Mouse (Mus musculus) liver, embryonic 16.5 days (tissue): ENCODE data around the gene Bcar3. TPM values are rescaled to one million over a fixed set of nuclear protein-coding genes. Genes with fewer than 3 reads are reported as not detected.

ENCODE experiments used
- ATAC-seq: fragments of 200-750 bp; cut with Nextera tagmentation; 2 replicates; pipeline ENCODE4 v1.8.0; 2017; ENCODE audit warnings: low read depth, mild to moderate bottlenecking, moderate number of reproducible peaks, moderate library complexity
- H3K27ac ChIP-seq: fragments of 300-500 bp; sonication (generic); 2 replicates; pipeline ENCODE4 v1.5.1; 2014; ENCODE audit warnings: mild to moderate bottlenecking, low read length
- H3K27me3 ChIP-seq: fragments of 300-500 bp; sonication (generic); 2 replicates; pipeline ENCODE4 v1.6.1; 2014; ENCODE audit warnings: low read depth, low read length, mixed read lengths; ENCODE audit not compliant: control insufficient read depth, insufficient read depth
- H3K36me3 ChIP-seq: fragments of 300-500 bp; sonication (generic); 2 replicates; pipeline ENCODE4 v1.6.1; 2014; ENCODE audit warnings: mild to moderate bottlenecking; ENCODE audit not compliant: control insufficient read depth, insufficient read depth
- H3K4me1 ChIP-seq: fragments of 300-500 bp; sonication (generic); 2 replicates; pipeline ENCODE4 v1.6.1; 2014; ENCODE audit warnings: low read depth, low read length, mixed read lengths; ENCODE audit not compliant: control insufficient read depth
- H3K4me2 ChIP-seq: fragments of 300-500 bp; sonication (generic); 2 replicates; pipeline ENCODE4 v1.6.1; 2014; ENCODE audit warnings: low read depth, low read length, mixed read lengths
- H3K4me3 ChIP-seq: fragments of 300-500 bp; sonication (generic); 2 replicates; pipeline ENCODE4 v1.5.1; 2014; ENCODE audit warnings: low read depth, mild to moderate bottlenecking, low read length
- H3K9ac ChIP-seq: fragments of 300-500 bp; sonication (generic); 2 replicates; pipeline ENCODE4 v1.6.1; 2014; ENCODE audit warnings: low read depth, low read length
- H3K9me3 ChIP-seq: fragments of 300-500 bp; sonication (generic); replicated peaks from 2 replicates; pipeline ENCODE4 v1.6.1; 2016; ENCODE audit warnings: low read length; ENCODE audit not compliant: control insufficient read depth
- WGBS: fragments of 180-500 bp; shearing (Covaris S2); extraction: QIAGEN DNeasy Blood & Tissue Kit; methylation state at CpG from one replicate; pipeline ENCODE4 v1.1.7; 2014; ENCODE audit not compliant: insufficient replicate concordance; 5-methylcytosine and 5-hydroxymethylcytosine counted together
- polyA plus RNA-seq: library from polyadenylated mRNA; unstranded; fragments of >200 nt; fragmentation: Nextera tagmentation; extraction: Ambion mirVana; gene quantifications from 2 replicates; pipeline ENCODE4 v1.2.1, GENCODE M21; 2015

Gene Bcar3
- 6.0 and 7.2 TPM in 2 replicates for polyA plus RNA-seq

GRCm38 (mm10) chr3:122293954-122294850, at the start of gene Bcar3:
Bcar3 (plus strand) TSS chr3:122294136.
- Histone ChIP-seq H3K27me3 (peaks cover 7% of the 10 kb centered on the region; the same call in 1 of the 2 replicates), H3K4me2 (peak within 1 kb of the TSS; percentile 99), H3K27ac (peak within 1 kb of the TSS; percentile 78), H3K36me3 (no peaks in the 10 kb centered on the region), H3K9ac (peak within 1 kb of the TSS; percentile 81), H3K4me3 (peak within 1 kb of the TSS; percentile 87), H3K9me3 (no peaks in the 10 kb centered on the region), H3K4me1 (peaks cover 12% of the 10 kb centered on the region)
- ATAC-seq, result peak; percentile 12; the same call in 1 of the 2 replicates
- WGBS, result 10% methylated on average over 37 of the region's 37 CpGs

- 45% methylated on average over 6 of the region's 6 CpGs for WGBS
- no peak for ATAC-seq
- Histone ChIP-seq H3K4me3 (peak overlapping the region; percentile 50), H3K27me3 (no peaks in the 10 kb centered on the region), H3K4me1 (peaks cover 34% of the 10 kb centered on the region), H3K4me2 (peak overlapping the region; percentile 79), H3K9me3 (no peaks in the 10 kb centered on the region), H3K27ac (peak overlapping the region; percentile 83), H3K36me3 (peaks cover 4% of the 10 kb centered on the region), H3K9ac (peak overlapping the region; percentile 66)
These were observed 49.2 kb upstream of the Bcar3 start for GRCm38 (mm10) chr3:122244759-122245158.

- WGBS, result under 1% methylated on average over 55 of the region's 90 CpGs
- peaks cover 4% of the 10 kb centered on the region for H3K36me3 ChIP-seq
These were observed 48.6 kb upstream of the Bcar3 start, which contains the start of gene Gclm for GRCm38 (mm10) chr3:122245215-122245877. Gclm (plus strand) TSS chr3:122245557.

GRCm38 (mm10) chr3:122245878-122246332, 48.0 kb upstream of the Bcar3 start:
- no peak; the same call in 1 of the 2 replicates for ATAC-seq
- Histone ChIP-seq H3K4me3 (peak overlapping the region; percentile 98), H3K27ac (peak overlapping the region; percentile 100), H3K9ac (peak overlapping the region; percentile 100), H3K4me2 (peak overlapping the region; percentile 65), H3K36me3 (peaks cover 5% of the 10 kb centered on the region), H3K4me1 (peaks cover 42% of the 10 kb centered on the region), H3K9me3 (no peaks in the 10 kb centered on the region), H3K27me3 (no peaks in the 10 kb centered on the region)
- under 1% methylated on average over 46 of the region's 50 CpGs for WGBS

More at GRCm38 (mm10) chr3:122245215-122245877, 48.6 kb upstream of the Bcar3 start, which contains the start of gene Gclm:
- no peaks in the 10 kb centered on the region for H3K27me3 ChIP-seq
- H3K27ac ChIP-seq, result peak within 1 kb of the TSS; percentile 100
- ATAC-seq, result peak; percentile 84
- peak within 1 kb of the TSS; percentile 98 for H3K4me3 ChIP-seq
- peak within 1 kb of the TSS; percentile 79 for H3K4me2 ChIP-seq
- no peaks in the 10 kb centered on the region for H3K9me3 ChIP-seq
- peak within 1 kb of the TSS; percentile 100 for H3K9ac ChIP-seq
- peaks cover 40% of the 10 kb centered on the region for H3K4me1 ChIP-seq

GRCm38 (mm10) chr3:122246406-122246805, 47.5 kb upstream of the Bcar3 start:
- peaks cover 10% of the 10 kb centered on the region for H3K36me3 ChIP-seq
- peak overlapping the region; percentile 100 for H3K27ac ChIP-seq
- peaks cover 47% of the 10 kb centered on the region for H3K4me1 ChIP-seq
- no peaks in the 10 kb centered on the region for H3K27me3 ChIP-seq
- peak overlapping the region; percentile 98 for H3K4me3 ChIP-seq
- H3K9me3 ChIP-seq, result no peaks in the 10 kb centered on the region
- ATAC-seq, result no peak
- 7% methylated on average over 6 of the region's 6 CpGs for WGBS
- H3K4me2 ChIP-seq, result peak overlapping the region; percentile 65
- peak overlapping the region; percentile 100 for H3K9ac ChIP-seq

GRCm38 (mm10) chr3:122246986-122247767, 46.8 kb upstream of the Bcar3 start:
- Histone ChIP-seq H3K27ac (peak overlapping the region; percentile 100), H3K9ac (peak overlapping the region; percentile 100), H3K4me1 (peaks cover 50% of the 10 kb centered on the region), H3K4me2 (peak overlapping the region; percentile 65), H3K36me3 (peaks cover 14% of the 10 kb centered on the region), H3K27me3 (no peaks in the 10 kb centered on the region), H3K4me3 (peak overlapping the region; percentile 98), H3K9me3 (no peaks in the 10 kb centered on the region)
- peak; percentile 63 for ATAC-seq
- 14% methylated on average over 12 of the region's 12 CpGs for WGBS

- 56% methylated on average over 2 of the region's 2 CpGs for WGBS
- H3K9me3 ChIP-seq, result no peaks in the 10 kb centered on the region
- peak overlapping the region; percentile 100 for H3K27ac ChIP-seq
- H3K9ac ChIP-seq, result peak overlapping the region; percentile 100
- H3K27me3 ChIP-seq, result no peaks in the 10 kb centered on the region
- peaks cover 48% of the 10 kb centered on the region for H3K4me1 ChIP-seq
- peak overlapping the region; percentile 98 for H3K4me3 ChIP-seq
- H3K4me2 ChIP-seq, result peak overlapping the region; percentile 65
- H3K36me3 ChIP-seq, result peaks cover 14% of the 10 kb centered on the region
- peak; percentile 63 for ATAC-seq
These were observed 46.2 kb upstream of the Bcar3 start for GRCm38 (mm10) chr3:122247768-122248100.

GRCm38 (mm10) chr3:122252466-122253253, 41.3 kb upstream of the Bcar3 start:
- Histone ChIP-seq H3K9ac (no peak overlapping the region), H3K4me1 (peaks cover 27% of the 10 kb centered on the region), H3K4me2 (no peak overlapping the region), H3K9me3 (no peaks in the 10 kb centered on the region), H3K36me3 (peaks cover 29% of the 10 kb centered on the region), H3K4me3 (no peak overlapping the region), H3K27ac (0 out of 2 replicates have a peak overlapping the region, but pooled peaks have one; percentile 36), H3K27me3 (no peaks in the 10 kb centered on the region)
- WGBS, result 53% methylated on average over 3 of the region's 3 CpGs
- no peak for ATAC-seq
